Mouse (Mus musculus): ENCODE data around the gene Gyg. TPM values are rescaled to one million over a fixed set of nuclear protein-coding genes. Genes with fewer than 3 reads are reported as not detected.

The Gyg gene
- total and polyA plus RNA-seq, 3 experiments: 19.6 to 26.2 (median 22.7) TPM

DNA sequence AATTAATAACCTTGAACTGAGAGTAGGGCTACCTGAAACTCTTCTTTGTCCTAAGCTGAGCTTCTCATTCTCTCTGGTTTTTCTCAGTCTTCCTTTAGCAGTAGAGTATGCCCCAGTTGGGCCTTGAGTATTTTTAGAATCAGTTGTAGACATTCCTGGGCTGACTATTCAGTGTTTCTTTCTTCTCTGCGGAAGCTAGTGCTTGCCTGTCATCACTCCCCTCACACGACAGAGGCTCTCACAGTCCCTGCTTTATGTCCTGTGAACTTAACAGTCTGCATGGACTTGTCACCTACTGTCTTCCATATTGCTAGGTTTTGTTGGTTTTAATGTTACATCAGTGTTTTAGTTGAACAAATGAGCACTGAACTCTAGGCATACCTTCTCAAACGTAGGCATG lies 73.0 kb downstream of the Gyg start:
- no peaks in the 10 kb centered on the region for H3K9me3 ChIP-seq (replicated peaks; ENCODE audit: low read length)
- H3K4me1 ChIP-seq (ENCODE audit: control insufficient read depth in 1 of 2, insufficient read depth in 2 of 2): no peaks in the 10 kb centered on the region
- no peak overlapping the region for H3K27ac ChIP-seq (ENCODE audit: insufficient read depth, low read depth)
- no peak overlapping the region for H3K9ac ChIP-seq (ENCODE audit: insufficient read depth, low read depth)
- no peaks in the 10 kb centered on the region; the same call in 1 of the 2 replicates for H3K79me2 ChIP-seq (replicated peaks; ENCODE audit: control insufficient read depth, extremely low read depth, insufficient read depth, poor library complexity, severe bottlenecking)
- no peak for DNase-seq (ENCODE audit: extremely low read depth)
- H3K27me3 ChIP-seq (replicated peaks): no peaks in the 10 kb centered on the region
- H3K4me2 ChIP-seq (ENCODE audit: insufficient read depth, low read depth, poor library complexity, severe bottlenecking): no peak overlapping the region
- peaks cover 37 to 63% of the 10 kb centered on the region in 2 experiments for H3K36me3 ChIP-seq (replicated peaks in 1 of 2; ENCODE audit: control insufficient read depth in 1 of 2, insufficient read depth in 1 of 2, low read length in 1 of 2)
- TF ChIP-seq ZMIZ1 (IDR thresholded peaks at IDR 0.05; ENCODE audit: low read depth, low read length) (no peak), E2F4 (IDR thresholded peaks at IDR 0.05; ENCODE audit: insufficient replicate concordance, low read depth, low read length) (no peak), PAX5 (IDR thresholded peaks at IDR 0.05; ENCODE audit: low read length) (no peak), ELF1 (IDR thresholded peaks at IDR 0.05; ENCODE audit: low read depth, low read length) (no peak), SMC3 (IDR thresholded peaks at IDR 0.05; ENCODE audit: low read depth, low read length) (no peak), NELFE (IDR thresholded peaks at IDR 0.05; ENCODE audit: low read depth, low read length) (no peak), BHLHE40 (IDR thresholded peaks at IDR 0.05; ENCODE audit: low read depth, low read length) (no peak)
- in situ Hi-C loops (cut with MboI; ENCODE audit: low pct_ligation_motif_present, low pct_unique_long_range_greater_than_20kb, low sequenced_read_pairs) (no loop called here), dilution Hi-C loops (cut with MboI; ENCODE audit: extremely low pct_ligation_motif_present, extremely low pct_unique_long_range_greater_than_20kb, low sequenced_read_pairs) (no loop called here)
- no peak overlapping the region for H3K4me3 ChIP-seq (replicated peaks in 1 of 3; ENCODE audit: low read depth in 2 of 3, low read length in 2 of 3, poor library complexity in 1 of 3)

DNA sequence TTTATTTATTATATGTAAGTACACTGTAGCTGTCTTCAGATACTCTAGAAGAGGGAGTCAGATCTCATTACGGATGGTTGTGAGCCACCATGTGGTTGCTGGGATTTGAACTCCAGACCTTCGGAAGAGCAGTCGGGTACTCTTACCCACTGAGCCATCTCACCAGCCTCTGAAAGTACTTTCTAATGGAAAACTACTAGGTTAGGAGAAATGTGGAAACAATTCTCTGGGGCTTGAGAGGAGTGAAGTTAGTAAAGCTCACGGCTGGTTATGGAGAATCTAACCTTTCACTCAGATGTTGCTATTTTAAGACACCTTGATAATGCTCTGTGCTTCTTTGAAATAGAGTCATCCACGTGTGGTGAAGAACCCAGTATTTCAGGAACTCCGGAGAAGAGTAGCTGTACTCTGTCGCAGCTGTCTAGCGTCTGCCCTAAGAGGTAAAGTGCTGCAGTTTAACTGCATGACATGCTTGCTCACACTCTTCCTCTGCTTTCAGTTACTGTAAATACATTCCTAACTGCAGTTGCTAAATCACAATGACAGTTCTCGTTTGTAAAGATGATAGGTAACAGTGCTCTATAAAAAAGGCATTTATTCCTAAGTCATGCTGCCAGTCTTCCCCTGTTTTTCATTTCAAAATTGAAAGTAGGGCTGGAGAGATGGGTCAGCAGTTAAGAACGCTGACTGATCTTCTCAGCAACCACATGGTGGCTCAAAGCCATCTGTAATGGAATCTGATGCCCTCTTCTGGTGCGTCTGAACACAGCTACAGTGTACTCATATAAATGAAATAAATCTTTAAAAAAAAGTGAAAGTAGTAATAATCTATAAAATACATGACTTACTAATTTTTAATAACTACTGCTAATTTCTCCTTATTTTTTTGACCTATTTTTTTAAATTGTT lies 78.7 kb downstream of the Gyg start:
- Histone ChIP-seq H3K4me2 (ENCODE audit: insufficient read depth, low read depth, poor library complexity, severe bottlenecking) (peak overlapping the region; percentile 34), H3K27ac (ENCODE audit: insufficient read depth, low read depth) (peak overlapping the region; percentile 30)
- dilution Hi-C loops (cut with MboI; ENCODE audit: extremely low pct_ligation_motif_present, extremely low pct_unique_long_range_greater_than_20kb, low sequenced_read_pairs): no loop called here
- TF ChIP-seq USF2 (conservative IDR thresholded peaks at IDR 0.05; ENCODE audit: low read depth, low read length) (no peak), MEF2A (IDR thresholded peaks at IDR 0.05; ENCODE audit: borderline replicate concordance, low read depth, low read length) (no peak), UBTF (IDR thresholded peaks at IDR 0.05; ENCODE audit: low read depth, low read length) (no peak), ELF1 (IDR thresholded peaks at IDR 0.05; ENCODE audit: low read depth, low read length) (no peak), MXI1 (IDR thresholded peaks at IDR 0.05; ENCODE audit: low read depth, low read length) (peak; percentile 73; the same call in 1 of the 2 replicates), MAFK (IDR thresholded peaks at IDR 0.05; ENCODE audit: insufficient replicate concordance, low read length) (peak; percentile 35; the same call in 1 of the 2 replicates), ZKSCAN1 (IDR thresholded peaks at IDR 0.05; ENCODE audit: borderline replicate concordance, low read depth, low read length) (no peak), JUND (conservative IDR thresholded peaks at IDR 0.05; ENCODE audit: low read depth, low read length) (peak; percentile 43; the same call in 1 of the 2 replicates), ZNF384 (IDR thresholded peaks at IDR 0.05; ENCODE audit: low read depth, low read length) (peak; percentile 51), E2F4 (IDR thresholded peaks at IDR 0.05; ENCODE audit: insufficient replicate concordance, low read depth, low read length) (no peak), NELFE (IDR thresholded peaks at IDR 0.05; ENCODE audit: low read depth, low read length) (peak; percentile 28; the same call in 1 of the 2 replicates), SMC3 (IDR thresholded peaks at IDR 0.05; ENCODE audit: low read depth, low read length) (peak; percentile 76), RCOR1 (conservative IDR thresholded peaks at IDR 0.05; ENCODE audit: low read depth, low read length) (no peak), KAT2A (IDR thresholded peaks at IDR 0.05; ENCODE audit: insufficient replicate concordance, low read length) (no peak), GABPA (IDR thresholded peaks at IDR 0.05; ENCODE audit: insufficient replicate concordance, low read depth, low read length) (no peak), HCFC1 (IDR thresholded peaks at IDR 0.05; ENCODE audit: low read depth, low read length) (no peak), POLR2A (IDR thresholded peaks at IDR 0.05; ENCODE audit: low read depth, low read length) (no peak), SIN3A (IDR thresholded peaks at IDR 0.05; ENCODE audit: low read length) (peak; percentile 57; the same call in 1 of the 2 replicates), JUN (IDR thresholded peaks at IDR 0.05; ENCODE audit: insufficient read depth, low read depth, low read length) (no peak), NRF1 (IDR thresholded peaks at IDR 0.05; ENCODE audit: low read depth, low read length) (no peak), CHD2 (IDR thresholded peaks at IDR 0.05; ENCODE audit: low read length) (no peak), CTCF (conservative IDR thresholded peaks at IDR 0.05 in 1 of 2, IDR thresholded peaks at IDR 0.05 in 1 of 2; ENCODE audit: low read depth in 2 of 2, low read length in 2 of 2) (peak in 1 of 2 experiments; percentile 94; a peak in 2 of 4 replicates), RAD21 (IDR thresholded peaks at IDR 0.05; ENCODE audit: low read depth, low read length) (peak; percentile 58), IRF4 (IDR thresholded peaks at IDR 0.05; ENCODE audit: low read depth, low read length) (no peak; the same call in 1 of the 2 replicates), PAX5 (IDR thresholded peaks at IDR 0.05; ENCODE audit: low read length) (no peak), MAZ (IDR thresholded peaks at IDR 0.05; ENCODE audit: low read depth, low read length) (no peak), EP300 (IDR thresholded peaks at IDR 0.05; ENCODE audit: low read length) (no peak)

More for the DNA sequence above, 78.7 kb downstream of the Gyg start:
- H3K9me3 ChIP-seq (replicated peaks; ENCODE audit: low read length): no peaks in the 10 kb centered on the region
- peaks cover 27 to 46% of the 10 kb centered on the region in 2 experiments for H3K36me3 ChIP-seq (replicated peaks in 1 of 2; ENCODE audit: control insufficient read depth in 1 of 2, insufficient read depth in 1 of 2, low read length in 1 of 2)
- in situ Hi-C loops (cut with MboI; ENCODE audit: low pct_ligation_motif_present, low pct_unique_long_range_greater_than_20kb, low sequenced_read_pairs): loop anchor here (10.0 kb wide), 1 partner anchor 108 kb away; no protein-coding TSS in a partner anchor
- H3K79me2 ChIP-seq (replicated peaks; ENCODE audit: control insufficient read depth, extremely low read depth, insufficient read depth, poor library complexity, severe bottlenecking): no peaks in the 10 kb centered on the region; the same call in 1 of the 2 replicates
- H3K4me1 ChIP-seq (ENCODE audit: control insufficient read depth in 1 of 2, insufficient read depth in 2 of 2): peaks cover 0 to 5% of the 10 kb centered on the region in 2 experiments; a peak in 2 of 4 replicates
- peak; percentile 42 for DNase-seq (ENCODE audit: extremely low read depth)
- no peak overlapping the region for H3K9ac ChIP-seq (ENCODE audit: insufficient read depth, low read depth)
- H3K27me3 ChIP-seq (replicated peaks): no peaks in the 10 kb centered on the region
- H3K4me3 ChIP-seq (replicated peaks in 1 of 3; ENCODE audit: low read depth in 2 of 3, low read length in 2 of 3, poor library complexity in 1 of 3): peak overlapping the region in 1 of 3 experiments; percentile 2

Measured in CH12.LX (cell line).